Mouse (Mus musculus): ENCODE data around the gene Olfr709-ps1. TPM values are rescaled to one million over a fixed set of nuclear protein-coding genes. Genes with fewer than 3 reads are reported as not detected.
"Not testable (repeated sequence)": the region's sequence is repeated elsewhere in the genome, so short reads cannot be mapped to it uniquely, and the experiment has no call there.

Olfr709-ps1 gene
- not detected in 2 replicates for polyA plus RNA-seq (2014; fragmentation: Nextera tagmentation; extraction: Ambion mirVana)

DNA sequence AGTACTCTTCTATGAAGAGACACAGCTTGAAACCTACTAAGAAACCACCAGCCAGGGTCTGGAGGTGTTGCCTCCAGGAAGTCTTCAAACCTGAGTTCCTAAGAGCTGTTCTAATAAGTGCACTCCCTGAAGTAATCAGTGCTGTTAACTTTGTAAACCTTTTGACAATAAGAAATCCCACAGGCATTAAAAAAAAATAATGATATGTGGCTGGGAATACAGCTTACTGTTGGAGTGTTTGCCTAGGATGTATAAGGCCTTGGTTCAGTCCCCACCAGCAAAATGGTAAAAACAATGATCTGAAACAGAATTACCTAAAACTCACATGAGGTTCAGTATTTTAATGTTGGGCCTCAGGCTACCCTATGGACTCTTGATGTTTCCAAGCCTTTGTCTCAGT lies at the start of gene Olfr709-ps1:
Olfr709-ps1 (minus strand) TSS at position 101 of the 400 bp plus-strand sequence.
- DNase-seq (ENCODE audit: low spot score, missing footprints) (no peak), ATAC-seq (ENCODE audit: low FRiP score) (no peak)
- no peaks in the 10 kb centered on the region for H3K36me3 ChIP-seq (ENCODE audit: control insufficient read depth, insufficient read depth, low read length)
- no peak within 1 kb of the TSS for H3K27ac ChIP-seq (ENCODE audit: low read depth, low read length)
- H3K9me3 ChIP-seq (ENCODE audit: control insufficient read depth, low read length): no peaks in the 10 kb centered on the region
- no peaks in the 10 kb centered on the region for H3K4me1 ChIP-seq (ENCODE audit: control insufficient read depth, insufficient read depth, low read length)
- no peaks in the 10 kb centered on the region for H3K27me3 ChIP-seq (ENCODE audit: control insufficient read depth, insufficient read depth, low read length)
- H3K4me3 ChIP-seq (ENCODE audit: low read depth, low read length): no peak within 1 kb of the TSS
- H3K4me2 ChIP-seq: no peak within 1 kb of the TSS
- H3K9ac ChIP-seq (ENCODE audit: low read length): no peak within 1 kb of the TSS

DNA sequence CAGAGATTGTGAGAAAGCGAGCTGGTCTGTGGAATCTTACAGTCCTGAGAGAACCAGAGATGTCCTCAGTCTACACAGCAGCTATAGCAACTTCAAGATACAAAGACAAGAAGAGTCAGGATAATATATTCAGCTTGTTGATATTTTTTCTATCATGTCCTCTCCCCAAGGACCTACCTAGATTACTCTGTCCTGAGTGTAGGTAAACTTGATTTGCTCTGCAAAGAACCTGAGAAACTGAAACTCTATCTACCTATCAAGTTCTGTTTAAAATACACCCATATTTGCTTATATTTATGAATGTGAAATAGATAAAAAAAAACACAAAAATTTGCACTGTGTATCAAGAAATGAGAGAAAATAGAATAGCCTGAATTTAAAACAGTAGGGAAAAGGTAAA lies 43.3 kb upstream of the Olfr709-ps1 start, which contains the start of gene Olfr711:
Olfr711 (minus strand) TSS at position 101 of the 400 bp plus-strand sequence.
- no peak for DNase-seq (ENCODE audit: low spot score, missing footprints)
- Histone ChIP-seq H3K27me3 (ENCODE audit: control insufficient read depth, insufficient read depth, low read length) (no peaks in the 10 kb centered on the region), H3K9ac (ENCODE audit: low read length) (no peak within 1 kb of the TSS), H3K4me3 (ENCODE audit: low read depth, low read length) (no peak within 1 kb of the TSS), H3K4me1 (ENCODE audit: control insufficient read depth, insufficient read depth, low read length) (no peaks in the 10 kb centered on the region), H3K4me2 (no peak within 1 kb of the TSS), H3K27ac (ENCODE audit: low read depth, low read length) (no peak within 1 kb of the TSS), H3K36me3 (ENCODE audit: control insufficient read depth, insufficient read depth, low read length) (no peaks in the 10 kb centered on the region), H3K9me3 (ENCODE audit: control insufficient read depth, low read length) (no peaks in the 10 kb centered on the region)
- WGBS: 60% methylated on average over 1 of the region's 1 CpGs
- ATAC-seq (ENCODE audit: low FRiP score): no peak

DNA sequence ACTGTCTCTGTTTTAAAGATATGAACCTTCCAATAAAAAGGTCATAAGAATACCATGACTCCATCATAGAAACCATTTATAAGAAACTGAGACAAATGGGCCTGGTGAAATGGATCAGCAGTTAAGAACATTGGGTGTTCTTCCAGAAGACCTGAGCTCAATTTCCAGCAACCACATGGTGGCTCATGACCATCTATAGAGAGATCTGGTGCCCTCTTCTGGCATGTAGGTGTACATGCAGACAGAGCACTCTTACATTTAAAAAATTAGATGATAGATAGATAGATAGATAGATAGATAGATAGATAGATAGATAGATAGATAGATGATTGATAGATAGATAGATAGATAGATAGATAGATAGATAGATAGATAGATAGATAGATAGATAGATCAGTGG lies 35.5 kb upstream of the Olfr709-ps1 start:
- H3K4me3 ChIP-seq (ENCODE audit: low read depth, low read length); H3K27me3 ChIP-seq (ENCODE audit: control insufficient read depth, insufficient read depth, low read length); ATAC-seq (ENCODE audit: low FRiP score); H3K4me2 ChIP-seq; H3K9me3 ChIP-seq (ENCODE audit: control insufficient read depth, low read length); H3K4me1 ChIP-seq (ENCODE audit: control insufficient read depth, insufficient read depth, low read length); H3K9ac ChIP-seq (ENCODE audit: low read length); DNase-seq (ENCODE audit: low spot score, missing footprints); H3K36me3 ChIP-seq (ENCODE audit: control insufficient read depth, insufficient read depth, low read length); H3K27ac ChIP-seq (ENCODE audit: low read depth, low read length): not testable (repeated sequence)

DNA sequence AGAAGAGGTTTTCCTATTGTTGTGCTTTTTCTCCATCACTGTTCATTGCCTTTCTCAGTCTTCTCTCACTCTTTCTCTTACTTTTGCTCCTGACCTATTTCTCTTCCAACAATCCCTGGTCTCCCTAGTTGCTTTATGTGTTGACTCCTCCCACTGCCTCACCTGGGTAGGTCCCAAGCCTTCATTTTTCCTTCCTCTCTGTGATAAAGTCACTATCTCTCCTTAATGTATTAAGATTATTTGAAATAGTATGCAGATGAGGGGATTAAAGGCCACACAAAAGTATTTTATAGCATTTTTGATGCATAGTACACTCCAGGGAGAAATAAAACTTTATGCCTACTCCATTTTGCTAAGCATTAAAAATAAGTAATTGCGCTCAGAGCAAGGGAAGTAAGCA lies 31.8 kb upstream of the Olfr709-ps1 start, which contains the start of gene Olfr6:
Olfr6 (minus strand) TSS at position 101 of the 400 bp plus-strand sequence.
- no peaks in the 10 kb centered on the region for H3K9me3 ChIP-seq (ENCODE audit: control insufficient read depth, low read length)
- H3K9ac ChIP-seq (ENCODE audit: low read length): no peak within 1 kb of the TSS
- no peaks in the 10 kb centered on the region for H3K36me3 ChIP-seq (ENCODE audit: control insufficient read depth, insufficient read depth, low read length)
- H3K4me3 ChIP-seq (ENCODE audit: low read depth, low read length): no peak within 1 kb of the TSS
- 89% methylated on average over 1 of the region's 1 CpGs for WGBS
- no peak within 1 kb of the TSS for H3K27ac ChIP-seq (ENCODE audit: low read depth, low read length)
- no peaks in the 10 kb centered on the region for H3K4me1 ChIP-seq (ENCODE audit: control insufficient read depth, insufficient read depth, low read length)
- no peak for ATAC-seq (ENCODE audit: low FRiP score)
- DNase-seq (ENCODE audit: low spot score, missing footprints): no peak
- H3K4me2 ChIP-seq: no peak within 1 kb of the TSS
- no peaks in the 10 kb centered on the region for H3K27me3 ChIP-seq (ENCODE audit: control insufficient read depth, insufficient read depth, low read length)

DNA sequence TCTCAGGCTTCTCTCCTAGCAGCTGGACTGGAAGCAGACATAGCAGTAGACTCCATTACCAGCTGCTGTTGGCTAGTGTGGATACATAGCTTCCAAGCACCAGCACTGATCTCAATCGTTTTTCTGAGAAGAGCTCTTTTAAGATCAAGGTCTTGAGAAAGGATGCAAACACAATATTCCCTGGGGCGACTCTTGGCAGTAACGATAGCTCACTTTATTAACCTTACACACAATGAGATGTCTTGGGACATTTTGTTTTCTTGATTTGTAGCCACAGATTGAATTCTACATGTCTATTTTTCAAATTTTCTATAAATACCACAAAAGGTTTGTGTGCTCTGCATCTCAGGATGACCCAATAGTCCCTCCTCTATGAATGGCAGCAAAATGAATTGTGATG lies 16.2 kb upstream of the Olfr709-ps1 start, which contains the start of gene Olfr710:
Olfr710 (minus strand) TSS at position 101 of the 400 bp plus-strand sequence.
- Histone ChIP-seq H3K27ac (ENCODE audit: low read depth, low read length) (no peak within 1 kb of the TSS), H3K36me3 (ENCODE audit: control insufficient read depth, insufficient read depth, low read length) (no peaks in the 10 kb centered on the region), H3K4me1 (ENCODE audit: control insufficient read depth, insufficient read depth, low read length) (no peaks in the 10 kb centered on the region), H3K4me3 (ENCODE audit: low read depth, low read length) (no peak within 1 kb of the TSS), H3K27me3 (ENCODE audit: control insufficient read depth, insufficient read depth, low read length) (no peaks in the 10 kb centered on the region), H3K4me2 (no peak within 1 kb of the TSS), H3K9me3 (ENCODE audit: control insufficient read depth, low read length) (no peaks in the 10 kb centered on the region), H3K9ac (ENCODE audit: low read length) (no peak within 1 kb of the TSS)
- 71% methylated on average over 3 of the region's 3 CpGs for WGBS
- ATAC-seq (ENCODE audit: low FRiP score): no peak
- DNase-seq (ENCODE audit: low spot score, missing footprints): no peak

DNA sequence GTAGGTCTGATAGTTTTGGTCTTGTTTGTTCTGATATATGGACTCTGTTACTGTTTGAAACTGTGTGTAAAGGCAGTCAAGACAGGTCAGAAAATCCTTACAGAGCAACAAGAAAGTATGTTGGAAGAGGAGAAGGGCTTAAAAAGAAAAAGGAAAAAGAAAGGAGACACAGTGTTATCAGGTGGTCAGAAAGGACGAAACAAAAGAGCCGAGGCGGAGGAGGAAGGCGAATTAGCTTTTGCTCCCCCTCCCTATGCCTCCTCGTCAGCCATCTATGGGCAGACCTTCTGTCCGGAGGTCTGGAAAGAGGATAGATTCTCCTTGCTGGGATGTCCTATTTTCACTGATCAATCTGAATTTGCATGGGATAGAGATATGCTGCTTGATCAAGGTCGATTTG lies 11.1 kb downstream of the Olfr709-ps1 start:
- not testable (repeated sequence) for DNase-seq (ENCODE audit: low spot score, missing footprints); ATAC-seq (ENCODE audit: low FRiP score); H3K36me3 ChIP-seq (ENCODE audit: control insufficient read depth, insufficient read depth, low read length); H3K4me3 ChIP-seq (ENCODE audit: low read depth, low read length); H3K4me2 ChIP-seq; H3K9me3 ChIP-seq (ENCODE audit: control insufficient read depth, low read length); H3K4me1 ChIP-seq (ENCODE audit: control insufficient read depth, insufficient read depth, low read length); H3K9ac ChIP-seq (ENCODE audit: low read length); H3K27ac ChIP-seq (ENCODE audit: low read depth, low read length); H3K27me3 ChIP-seq (ENCODE audit: control insufficient read depth, insufficient read depth, low read length)
- 93% methylated on average over 2 of the region's 7 CpGs for WGBS

DNA sequence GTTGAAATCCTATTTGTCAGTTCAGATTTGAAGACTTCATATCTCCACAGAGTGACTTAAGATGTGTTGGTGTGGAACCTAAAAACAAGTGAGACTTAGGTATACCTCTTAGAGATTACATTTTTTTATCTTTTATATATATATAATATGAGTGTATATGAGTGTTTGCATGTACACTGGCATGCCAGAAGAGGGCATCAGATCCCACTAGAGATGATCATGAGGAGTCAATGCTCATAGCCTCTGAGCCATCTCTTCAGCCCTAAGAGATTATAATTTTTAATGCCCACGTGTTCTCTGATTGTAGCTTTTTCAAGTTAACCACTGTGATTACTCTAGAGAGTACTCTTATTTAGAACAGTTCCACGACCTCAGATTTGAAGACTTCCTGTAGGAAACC lies 24.3 kb downstream of the Olfr709-ps1 start, which contains the start of gene Olfr1532-ps1:
Olfr1532-ps1 (plus strand) TSS at position 326 of the 400 bp plus-strand sequence.
- no peak for DNase-seq (ENCODE audit: low spot score, missing footprints)
- whole genome bisulfite sequencing: 67% methylated on average over 2 of the region's 2 CpGs
- Histone ChIP-seq H3K4me1 (ENCODE audit: control insufficient read depth, insufficient read depth, low read length) (no peaks in the 10 kb centered on the region), H3K27ac (ENCODE audit: low read depth, low read length) (no peak within 1 kb of the TSS), H3K36me3 (ENCODE audit: control insufficient read depth, insufficient read depth, low read length) (no peaks in the 10 kb centered on the region), H3K27me3 (ENCODE audit: control insufficient read depth, insufficient read depth, low read length) (no peaks in the 10 kb centered on the region), H3K9ac (ENCODE audit: low read length) (no peak within 1 kb of the TSS), H3K4me2 (no peak within 1 kb of the TSS), H3K9me3 (ENCODE audit: control insufficient read depth, low read length) (no peaks in the 10 kb centered on the region), H3K4me3 (ENCODE audit: low read depth, low read length) (no peak within 1 kb of the TSS)
- ATAC-seq (ENCODE audit: low FRiP score): no peak

DNA sequence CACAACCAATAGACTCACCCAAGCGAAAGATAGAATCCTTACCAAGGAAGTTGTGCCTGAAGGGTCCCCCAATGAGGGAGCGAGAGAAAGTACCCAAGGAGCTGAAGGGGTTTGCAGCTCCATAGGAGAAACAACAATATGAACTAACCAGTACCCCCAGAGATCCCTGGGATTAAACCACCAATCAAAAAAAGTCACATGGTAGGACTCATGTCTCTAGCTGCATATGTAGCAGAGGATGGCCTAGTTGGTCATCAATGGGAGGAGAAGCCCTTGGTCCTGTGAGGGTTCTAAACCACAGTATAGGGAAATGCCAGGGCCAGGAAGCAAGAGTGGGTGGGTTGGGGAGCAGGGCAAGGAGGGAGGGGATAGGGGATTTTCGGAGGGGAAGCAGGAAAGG lies 30.9 kb downstream of the Olfr709-ps1 start, which contains the start of gene Olfr707:
Olfr707 (minus strand) TSS at position 101 of the 400 bp plus-strand sequence.
- H3K36me3 ChIP-seq (ENCODE audit: control insufficient read depth, insufficient read depth, low read length); H3K27me3 ChIP-seq (ENCODE audit: control insufficient read depth, insufficient read depth, low read length); H3K9ac ChIP-seq (ENCODE audit: low read length); H3K4me2 ChIP-seq; H3K9me3 ChIP-seq (ENCODE audit: control insufficient read depth, low read length); DNase-seq (ENCODE audit: low spot score, missing footprints); H3K27ac ChIP-seq (ENCODE audit: low read depth, low read length); H3K4me1 ChIP-seq (ENCODE audit: control insufficient read depth, insufficient read depth, low read length); H3K4me3 ChIP-seq (ENCODE audit: low read depth, low read length); ATAC-seq (ENCODE audit: low FRiP score): not testable (repeated sequence)
- 82% methylated on average over 3 of the region's 3 CpGs for WGBS

DNA sequence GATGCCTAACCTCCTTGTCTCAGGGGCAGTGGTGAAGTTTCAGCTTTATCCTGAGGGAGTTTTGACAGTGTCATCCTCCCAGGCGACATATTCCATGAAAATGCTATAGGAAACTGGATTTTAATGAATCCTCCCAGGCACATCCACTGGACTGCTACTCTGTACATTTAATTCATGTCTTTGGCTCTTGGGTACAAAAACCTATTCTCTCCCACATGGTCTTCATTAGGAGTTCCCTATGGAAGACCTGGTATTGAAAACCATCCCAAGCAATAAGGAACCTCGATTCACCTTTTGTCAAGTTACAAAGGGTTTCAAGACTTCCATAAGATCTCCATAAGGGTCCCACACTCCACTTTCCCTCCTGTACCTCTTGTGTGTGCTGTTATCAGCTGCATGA lies 44.0 kb downstream of the Olfr709-ps1 start, which contains the start of gene Olfr706:
Olfr706 (minus strand) TSS at position 101 of the 400 bp plus-strand sequence.
- no peak for ATAC-seq (ENCODE audit: low FRiP score)
- H3K9ac ChIP-seq (ENCODE audit: low read length): no peak within 1 kb of the TSS
- no peaks in the 10 kb centered on the region for H3K4me1 ChIP-seq (ENCODE audit: control insufficient read depth, insufficient read depth, low read length)
- no peaks in the 10 kb centered on the region for H3K36me3 ChIP-seq (ENCODE audit: control insufficient read depth, insufficient read depth, low read length)
- WGBS: 80% methylated on average over 2 of the region's 2 CpGs
- no peak within 1 kb of the TSS for H3K4me3 ChIP-seq (ENCODE audit: low read depth, low read length)
- H3K27ac ChIP-seq (ENCODE audit: low read depth, low read length): no peak within 1 kb of the TSS
- no peaks in the 10 kb centered on the region for H3K27me3 ChIP-seq (ENCODE audit: control insufficient read depth, insufficient read depth, low read length)
- no peaks in the 10 kb centered on the region for H3K9me3 ChIP-seq (ENCODE audit: control insufficient read depth, low read length)
- DNase-seq (ENCODE audit: low spot score, missing footprints): no peak
- H3K4me2 ChIP-seq: no peak within 1 kb of the TSS

Measured in midbrain, embryonic 11.5 days (tissue).